Mouse (Mus musculus): ENCODE results near the gene Taf15. TPM values are rescaled to one million over a fixed set of nuclear protein-coding genes. Genes with fewer than 3 reads are reported as not detected.
A peak's percentile ranks its signal among the peaks of the same experiment; 100 is the strongest.

The Taf15 gene
- polyA plus RNA-seq (2012; ENCODE audit: insufficient read depth, insufficient read length, missing spikeins), result 29.8 and 35.5 TPM in 2 replicates

GRCm38 (mm10) chr11:83472324-83473234 lies at the start of gene Taf15:
Taf15 (plus strand) TSS chr11:83473086.
- Histone ChIP-seq H3K27ac (replicated peaks; ENCODE audit: low read depth, low read length) (peak within 1 kb of the TSS; percentile 92), H3K4me3 (ENCODE audit: insufficient read depth, low read depth, low read length) (peak within 1 kb of the TSS; percentile 85), H3K4me1 (ENCODE audit: control insufficient read depth, insufficient read depth, insufficient read length, low read length) (peaks cover 4% of the 10 kb centered on the region; the same call in 1 of the 2 replicates)

GRCm38 (mm10) chr11:83424681-83425080 lies 48.2 kb upstream of the Taf15 start:
- H3K4me1 ChIP-seq (ENCODE audit: control insufficient read depth, insufficient read depth, insufficient read length, low read length), result no peaks in the 10 kb centered on the region
- H3K4me3 ChIP-seq (ENCODE audit: insufficient read depth, low read depth, low read length), result no peak overlapping the region
- no peak overlapping the region for H3K27ac ChIP-seq (replicated peaks; ENCODE audit: low read depth, low read length)

GRCm38 (mm10) chr11:83426964-83427363 lies 45.9 kb upstream of the Taf15 start:
- H3K4me3 ChIP-seq (ENCODE audit: insufficient read depth, low read depth, low read length), result no peak overlapping the region

GRCm38 (mm10) chr11:83429355-83429754 lies 43.5 kb upstream of the Taf15 start, which contains the start of gene Gas2l2:
Gas2l2 (minus strand) TSS chr11:83429455.
- Histone ChIP-seq H3K4me1 (ENCODE audit: control insufficient read depth, insufficient read depth, insufficient read length, low read length) (no peaks in the 10 kb centered on the region), H3K4me3 (ENCODE audit: insufficient read depth, low read depth, low read length) (no peak within 1 kb of the TSS), H3K27ac (replicated peaks; ENCODE audit: low read depth, low read length) (no peak within 1 kb of the TSS)

More at GRCm38 (mm10) chr11:83426964-83427363, 45.9 kb upstream of the Taf15 start:
- H3K27ac ChIP-seq (replicated peaks; ENCODE audit: low read depth, low read length), result no peak overlapping the region
- H3K4me1 ChIP-seq (ENCODE audit: control insufficient read depth, insufficient read depth, insufficient read length, low read length), result no peaks in the 10 kb centered on the region

- H3K4me1 ChIP-seq (ENCODE audit: control insufficient read depth, insufficient read depth, insufficient read length, low read length), result no peaks in the 10 kb centered on the region
- H3K27ac ChIP-seq (replicated peaks; ENCODE audit: low read depth, low read length), result no peak overlapping the region
- H3K4me3 ChIP-seq (ENCODE audit: insufficient read depth, low read depth, low read length), result no peak overlapping the region
Observed at GRCm38 (mm10) chr11:83432533-83432932, 40.4 kb upstream of the Taf15 start.

- Histone ChIP-seq H3K4me3 (ENCODE audit: insufficient read depth, low read depth, low read length) (no peak within 1 kb of the TSS), H3K27ac (replicated peaks; ENCODE audit: low read depth, low read length) (no peak within 1 kb of the TSS), H3K4me1 (ENCODE audit: control insufficient read depth, insufficient read depth, insufficient read length, low read length) (peaks cover 5% of the 10 kb centered on the region; the same call in 1 of the 2 replicates)
Observed at GRCm38 (mm10) chr11:83437377-83437776, 35.5 kb upstream of the Taf15 start, which contains the start of gene 1700020L24Rik. 1700020L24Rik (plus strand) TSS chr11:83437677.

- Histone ChIP-seq H3K27ac (replicated peaks; ENCODE audit: low read depth, low read length) (no peak overlapping the region), H3K4me1 (ENCODE audit: control insufficient read depth, insufficient read depth, insufficient read length, low read length) (peaks cover 9% of the 10 kb centered on the region; the same call in 1 of the 2 replicates), H3K4me3 (ENCODE audit: insufficient read depth, low read depth, low read length) (no peak overlapping the region)
Observed at GRCm38 (mm10) chr11:83439426-83440060, 33.3 kb upstream of the Taf15 start.

- H3K4me3 ChIP-seq (ENCODE audit: insufficient read depth, low read depth, low read length), result peak overlapping the region; percentile 71
- H3K27ac ChIP-seq (replicated peaks; ENCODE audit: low read depth, low read length), result peak overlapping the region; percentile 72
- peaks cover 9% of the 10 kb centered on the region; the same call in 1 of the 2 replicates for H3K4me1 ChIP-seq (ENCODE audit: control insufficient read depth, insufficient read depth, insufficient read length, low read length)
Observed at GRCm38 (mm10) chr11:83440081-83441064, 32.5 kb upstream of the Taf15 start.

- peaks cover 9% of the 10 kb centered on the region; the same call in 1 of the 2 replicates for H3K4me1 ChIP-seq (ENCODE audit: control insufficient read depth, insufficient read depth, insufficient read length, low read length)
- peak overlapping the region; percentile 71 for H3K4me3 ChIP-seq (ENCODE audit: insufficient read depth, low read depth, low read length)
- H3K27ac ChIP-seq (replicated peaks; ENCODE audit: low read depth, low read length), result peak overlapping the region; percentile 72
Observed at GRCm38 (mm10) chr11:83441235-83441634, 31.7 kb upstream of the Taf15 start.

GRCm38 (mm10) chr11:83442596-83443267 lies 30.2 kb upstream of the Taf15 start:
- Histone ChIP-seq H3K4me1 (ENCODE audit: control insufficient read depth, insufficient read depth, insufficient read length, low read length) (peaks cover 16% of the 10 kb centered on the region), H3K4me3 (ENCODE audit: insufficient read depth, low read depth, low read length) (peak overlapping the region; percentile 29; the same call in 1 of the 2 replicates), H3K27ac (replicated peaks; ENCODE audit: low read depth, low read length) (no peak overlapping the region)

- Histone ChIP-seq H3K4me1 (ENCODE audit: control insufficient read depth, insufficient read depth, insufficient read length, low read length) (peaks cover 26% of the 10 kb centered on the region), H3K4me3 (ENCODE audit: insufficient read depth, low read depth, low read length) (no peak overlapping the region), H3K27ac (replicated peaks; ENCODE audit: low read depth, low read length) (no peak overlapping the region)
Observed at GRCm38 (mm10) chr11:83443824-83444223, 29.1 kb upstream of the Taf15 start.

GRCm38 (mm10) chr11:83445001-83445400 lies 27.9 kb upstream of the Taf15 start:
- Histone ChIP-seq H3K4me3 (ENCODE audit: insufficient read depth, low read depth, low read length) (no peak overlapping the region), H3K4me1 (ENCODE audit: control insufficient read depth, insufficient read depth, insufficient read length, low read length) (peaks cover 37% of the 10 kb centered on the region), H3K27ac (replicated peaks; ENCODE audit: low read depth, low read length) (no peak overlapping the region)

GRCm38 (mm10) chr11:83447612-83448011 lies 25.3 kb upstream of the Taf15 start:
- peaks cover 36% of the 10 kb centered on the region for H3K4me1 ChIP-seq (ENCODE audit: control insufficient read depth, insufficient read depth, insufficient read length, low read length)
- H3K4me3 ChIP-seq (ENCODE audit: insufficient read depth, low read depth, low read length), result no peak overlapping the region
- H3K27ac ChIP-seq (replicated peaks; ENCODE audit: low read depth, low read length), result peak overlapping the region; percentile 15; the same call in 1 of the 2 replicates

Data from brown adipose tissue, adult 24 weeks (tissue).